Mouse (Mus musculus): ENCODE data around the gene Bicd2. TPM values are rescaled to one million over a fixed set of nuclear protein-coding genes. Genes with fewer than 3 reads are reported as not detected.

Gene Bicd2
- total RNA-seq, 1 experiment, result 25.5 TPM

DNA sequence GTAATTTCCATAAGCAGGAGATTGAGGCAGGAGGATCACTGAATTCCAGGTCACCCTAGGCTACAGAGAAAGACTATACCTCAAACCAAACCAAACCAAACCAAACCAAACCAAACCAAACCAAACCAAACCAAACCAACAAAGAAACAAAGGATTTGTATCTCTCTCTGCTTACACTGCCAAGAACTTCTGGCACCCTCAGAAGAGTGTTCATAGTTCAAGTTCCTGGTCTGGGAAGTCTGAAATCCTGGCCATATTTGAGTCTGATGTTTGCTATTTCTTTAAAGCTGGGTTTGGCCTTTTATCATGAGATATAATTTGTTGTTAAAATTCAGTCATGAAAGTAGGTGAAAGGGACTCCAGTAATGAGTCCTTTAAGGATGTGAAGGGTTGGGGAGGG is 66.4 kb downstream of the Bicd2 start:
- Histone ChIP-seq H3K4me1 (ENCODE audit: control insufficient read depth in 2 of 2, insufficient read depth in 2 of 2, low read length in 2 of 2, poor library complexity in 1 of 2) (no peaks in the 10 kb centered on the region; a peak in 1 of 4 replicates), H3K4me3 (ENCODE audit: insufficient read depth in 1 of 2, low read depth in 1 of 2, low read length in 2 of 2, poor library complexity in 1 of 2, severe bottlenecking in 1 of 2) (no peak overlapping the region), H3K27ac (ENCODE audit: insufficient read depth, low read depth, low read length, poor library complexity, severe bottlenecking) (no peak overlapping the region), H3K9me3 (ENCODE audit: control insufficient read depth, insufficient read depth, low read depth, low read length) (no peaks in the 10 kb centered on the region), H3K9ac (ENCODE audit: insufficient read depth, low read depth, low read length, poor library complexity, severe bottlenecking) (no peak overlapping the region), H3K36me3 (ENCODE audit: control insufficient read depth, insufficient read depth, low read length, poor library complexity, severe bottlenecking) (no peaks in the 10 kb centered on the region)
- TF ChIP-seq HCFC1 (IDR thresholded peaks at IDR 0.05; ENCODE audit: borderline replicate concordance, insufficient read depth, low read length), result no peak
- TF ChIP-seq ZNF384 (IDR thresholded peaks at IDR 0.05; ENCODE audit: low read depth, low read length), result no peak
- no peak for TF ChIP-seq MAFK (IDR thresholded peaks at IDR 0.05; ENCODE audit: insufficient read depth, low read depth, low read length)
- TF ChIP-seq CHD2 (IDR thresholded peaks at IDR 0.05; ENCODE audit: low read depth, low read length), result no peak
- TF ChIP-seq ZC3H11A (IDR thresholded peaks at IDR 0.05; ENCODE audit: borderline replicate concordance, low read depth, low read length), result no peak
- in situ Hi-C loops (cut with MboI; ENCODE audit: low sequenced_read_pairs in 2 of 2, unreplicated experiment in 2 of 2), result no loop called here
- DNase-seq (ENCODE audit: low read depth, low spot score), result no peak

DNA sequence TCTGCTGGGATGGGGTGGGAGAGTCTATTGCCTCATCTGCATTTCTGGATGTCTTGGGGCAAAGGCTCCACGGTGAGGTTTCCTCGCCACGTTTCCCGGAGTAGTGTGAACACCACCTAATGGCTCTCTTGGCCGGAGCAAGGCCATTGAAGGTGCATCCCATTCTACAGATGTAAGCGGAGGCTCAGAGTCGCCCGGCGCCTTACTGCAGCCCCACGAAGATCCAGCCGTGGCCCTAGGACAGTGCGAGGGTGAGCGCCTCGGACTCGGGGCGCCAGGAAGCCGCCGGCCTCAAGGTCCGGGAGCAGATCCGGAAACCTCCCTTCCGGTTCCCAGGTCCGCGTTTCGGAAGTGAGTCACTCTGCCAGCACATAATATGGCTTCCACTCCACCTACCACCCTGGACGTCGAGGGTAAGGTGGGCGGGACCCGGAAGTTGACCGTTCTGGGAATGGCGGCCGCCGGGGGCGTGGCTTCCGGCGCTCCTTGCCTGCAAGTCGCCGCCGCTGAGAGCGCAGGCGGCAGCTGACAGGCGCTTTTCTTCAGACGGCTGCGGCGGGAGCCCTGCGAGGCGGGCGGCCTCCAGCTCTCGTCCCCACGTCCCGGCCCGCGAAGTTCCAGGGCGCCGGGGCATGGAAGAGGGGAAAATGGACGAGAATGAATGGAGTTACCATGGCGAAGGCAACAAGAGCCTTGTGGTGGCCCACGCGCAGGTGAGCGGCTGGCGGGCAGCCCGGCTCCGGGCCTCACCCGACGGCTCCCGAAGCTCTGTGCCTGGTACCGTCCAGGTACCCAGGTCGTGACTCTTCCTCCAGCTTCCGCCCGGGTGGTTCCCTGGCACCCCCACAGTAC is 79.6 kb downstream of the Bicd2 start, which contains the start of gene Ippk:
TSS of gene Ippk (plus strand) at position 496 of the 852 bp plus-strand sequence.
- Histone ChIP-seq H3K36me3 (ENCODE audit: control insufficient read depth, insufficient read depth, low read length, poor library complexity, severe bottlenecking) (no peaks in the 10 kb centered on the region), H3K9me3 (ENCODE audit: control insufficient read depth, insufficient read depth, low read depth, low read length) (no peaks in the 10 kb centered on the region), H3K27ac (ENCODE audit: insufficient read depth, low read depth, low read length, poor library complexity, severe bottlenecking) (peak within 1 kb of the TSS; percentile 81), H3K4me3 (ENCODE audit: insufficient read depth in 1 of 2, low read depth in 1 of 2, low read length in 2 of 2, poor library complexity in 1 of 2, severe bottlenecking in 1 of 2) (peak within 1 kb of the TSS; percentile 76 to 88), H3K9ac (ENCODE audit: insufficient read depth, low read depth, low read length, poor library complexity, severe bottlenecking) (peak within 1 kb of the TSS; percentile 98), H3K4me1 (ENCODE audit: control insufficient read depth in 2 of 2, insufficient read depth in 2 of 2, low read length in 2 of 2, poor library complexity in 1 of 2) (peaks cover 0 to 6% of the 10 kb centered on the region in 2 experiments; a peak in 1 of 4 replicates)
- TF ChIP-seq HCFC1 (IDR thresholded peaks at IDR 0.05; ENCODE audit: borderline replicate concordance, insufficient read depth, low read length) (peak; percentile 90), ZC3H11A (IDR thresholded peaks at IDR 0.05; ENCODE audit: borderline replicate concordance, low read depth, low read length) (no peak), MAFK (IDR thresholded peaks at IDR 0.05; ENCODE audit: insufficient read depth, low read depth, low read length) (no peak)
- in situ Hi-C loops (cut with MboI; ENCODE audit: low sequenced_read_pairs in 2 of 2, unreplicated experiment in 2 of 2), result no loop called here
- peak; percentile 97 for DNase-seq (ENCODE audit: low read depth, low spot score)

DNA sequence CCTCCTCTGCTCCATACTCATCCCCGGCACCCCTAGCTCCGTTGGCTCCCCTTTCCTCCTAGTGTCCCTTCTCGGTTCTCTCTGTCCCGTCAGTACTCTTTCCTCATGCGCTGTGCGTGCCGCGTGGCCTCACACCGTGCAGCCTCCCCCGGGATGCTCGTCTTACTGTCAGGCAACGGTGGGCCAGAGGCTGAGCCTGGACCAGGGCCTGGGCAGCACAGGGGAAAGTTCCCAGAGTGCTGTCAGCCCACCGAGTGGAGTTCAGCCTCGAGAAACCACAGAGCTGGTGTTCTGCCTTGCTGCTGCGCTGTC is 80.2 kb downstream of the Bicd2 start:
- H3K9ac ChIP-seq (ENCODE audit: insufficient read depth, low read depth, low read length, poor library complexity, severe bottlenecking), result peak overlapping the region; percentile 84
- H3K4me1 ChIP-seq (ENCODE audit: control insufficient read depth in 2 of 2, insufficient read depth in 2 of 2, low read length in 2 of 2, poor library complexity in 1 of 2), result peaks cover 0 to 6% of the 10 kb centered on the region in 2 experiments; a peak in 1 of 4 replicates
- no peaks in the 10 kb centered on the region for H3K9me3 ChIP-seq (ENCODE audit: control insufficient read depth, insufficient read depth, low read depth, low read length)
- H3K36me3 ChIP-seq (ENCODE audit: control insufficient read depth, insufficient read depth, low read length, poor library complexity, severe bottlenecking), result no peaks in the 10 kb centered on the region
- no peak overlapping the region for H3K27ac ChIP-seq (ENCODE audit: insufficient read depth, low read depth, low read length, poor library complexity, severe bottlenecking)
- no peak for DNase-seq (ENCODE audit: low read depth, low spot score)
- H3K4me3 ChIP-seq (ENCODE audit: insufficient read depth in 1 of 2, low read depth in 1 of 2, low read length in 2 of 2, poor library complexity in 1 of 2, severe bottlenecking in 1 of 2), result peak overlapping the region; percentile 76 to 87
- in situ Hi-C loops (cut with MboI; ENCODE audit: low sequenced_read_pairs in 2 of 2, unreplicated experiment in 2 of 2), result no loop called here
- TF ChIP-seq ZC3H11A (IDR thresholded peaks at IDR 0.05; ENCODE audit: borderline replicate concordance, low read depth, low read length) (no peak), CHD2 (IDR thresholded peaks at IDR 0.05; ENCODE audit: low read depth, low read length) (no peak), ZNF384 (IDR thresholded peaks at IDR 0.05; ENCODE audit: low read depth, low read length) (no peak), MAFK (IDR thresholded peaks at IDR 0.05; ENCODE audit: insufficient read depth, low read depth, low read length) (no peak), HCFC1 (IDR thresholded peaks at IDR 0.05; ENCODE audit: borderline replicate concordance, insufficient read depth, low read length) (no peak)

DNA sequence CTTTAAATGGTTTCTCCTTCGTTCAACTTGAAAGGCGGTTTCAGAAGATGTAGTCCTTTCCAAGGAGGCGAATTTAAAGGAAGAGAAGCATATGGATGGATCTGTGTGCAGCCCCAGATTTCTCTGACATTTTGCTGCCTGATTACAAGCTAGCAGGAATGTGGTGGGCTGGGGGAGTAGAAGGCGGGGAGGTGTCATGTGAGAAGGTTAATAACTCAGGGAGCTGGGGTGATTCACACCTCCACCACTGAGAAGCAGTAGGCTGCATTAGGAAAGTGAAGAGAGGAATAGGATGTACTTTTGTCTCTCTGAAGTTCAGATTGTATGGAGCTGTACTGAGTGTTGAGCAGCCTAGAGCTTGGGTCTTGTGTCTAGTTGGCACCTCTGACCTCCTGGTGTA is 80.6 kb downstream of the Bicd2 start:
- TF ChIP-seq ZC3H11A (IDR thresholded peaks at IDR 0.05; ENCODE audit: borderline replicate concordance, low read depth, low read length) (no peak), ZNF384 (IDR thresholded peaks at IDR 0.05; ENCODE audit: low read depth, low read length) (no peak), HCFC1 (IDR thresholded peaks at IDR 0.05; ENCODE audit: borderline replicate concordance, insufficient read depth, low read length) (no peak), MAFK (IDR thresholded peaks at IDR 0.05; ENCODE audit: insufficient read depth, low read depth, low read length) (no peak), CHD2 (IDR thresholded peaks at IDR 0.05; ENCODE audit: low read depth, low read length) (no peak)
- in situ Hi-C loops (cut with MboI; ENCODE audit: low sequenced_read_pairs in 2 of 2, unreplicated experiment in 2 of 2), result no loop called here
- Histone ChIP-seq H3K9ac (ENCODE audit: insufficient read depth, low read depth, low read length, poor library complexity, severe bottlenecking) (peak overlapping the region; percentile 84), H3K36me3 (ENCODE audit: control insufficient read depth, insufficient read depth, low read length, poor library complexity, severe bottlenecking) (no peaks in the 10 kb centered on the region), H3K4me3 (ENCODE audit: insufficient read depth in 1 of 2, low read depth in 1 of 2, low read length in 2 of 2, poor library complexity in 1 of 2, severe bottlenecking in 1 of 2) (peak overlapping the region; percentile 76 to 87), H3K27ac (ENCODE audit: insufficient read depth, low read depth, low read length, poor library complexity, severe bottlenecking) (no peak overlapping the region), H3K4me1 (ENCODE audit: control insufficient read depth in 2 of 2, insufficient read depth in 2 of 2, low read length in 2 of 2, poor library complexity in 1 of 2) (peaks cover 0 to 6% of the 10 kb centered on the region in 2 experiments; a peak in 1 of 4 replicates), H3K9me3 (ENCODE audit: control insufficient read depth, insufficient read depth, low read depth, low read length) (no peaks in the 10 kb centered on the region)
- DNase-seq (ENCODE audit: low read depth, low spot score), result no peak
